Mouse (Mus musculus): ENCODE data around the gene Frat1. TPM values are rescaled to one million over a fixed set of nuclear protein-coding genes. Genes with fewer than 3 reads are reported as not detected.

Gene Frat1
- polyA plus RNA-seq, 1 experiment from 2014 or later: 27.3 TPM

DNA sequence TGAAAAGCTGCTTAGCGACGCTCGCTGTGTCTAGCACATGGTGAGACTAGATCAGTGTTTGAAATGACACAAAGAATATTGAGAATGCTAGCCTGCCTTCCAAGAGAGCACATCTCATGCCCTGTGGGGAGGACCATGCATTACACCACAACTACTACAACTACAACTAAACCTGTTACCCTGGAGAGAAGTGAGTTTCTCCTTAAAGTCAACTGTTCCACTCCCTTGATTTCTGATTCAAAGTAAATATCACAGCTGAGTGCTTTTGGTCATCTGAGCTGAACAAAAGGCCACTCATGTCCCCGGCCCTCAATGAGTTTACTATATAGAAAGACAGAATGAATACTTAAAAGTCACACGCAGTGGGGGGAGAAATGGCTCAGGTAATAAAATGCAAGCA is 19.7 kb upstream of the Frat1 start:
- Histone ChIP-seq H3K9ac (ENCODE audit: low read depth, low read length) (no peak overlapping the region), H3K4me1 (ENCODE audit: control insufficient read depth, insufficient read depth, low read length) (no peaks in the 10 kb centered on the region), H3K27ac (ENCODE audit: low read length) (no peak overlapping the region), H3K9me3 (replicated peaks; ENCODE audit: control insufficient read depth, low read length, poor library complexity, severe bottlenecking) (no peaks in the 10 kb centered on the region), H3K27me3 (ENCODE audit: control insufficient read depth, insufficient read depth, low read depth, low read length) (no peaks in the 10 kb centered on the region), H3K36me3 (ENCODE audit: control insufficient read depth, insufficient read depth, low read length) (no peaks in the 10 kb centered on the region), H3K4me3 (ENCODE audit: low read depth, low read length) (no peak overlapping the region), H3K4me2 (ENCODE audit: low read length) (no peak overlapping the region)
- 69% methylated on average over 5 of the region's 5 CpGs for WGBS
- no peak for ATAC-seq

DNA sequence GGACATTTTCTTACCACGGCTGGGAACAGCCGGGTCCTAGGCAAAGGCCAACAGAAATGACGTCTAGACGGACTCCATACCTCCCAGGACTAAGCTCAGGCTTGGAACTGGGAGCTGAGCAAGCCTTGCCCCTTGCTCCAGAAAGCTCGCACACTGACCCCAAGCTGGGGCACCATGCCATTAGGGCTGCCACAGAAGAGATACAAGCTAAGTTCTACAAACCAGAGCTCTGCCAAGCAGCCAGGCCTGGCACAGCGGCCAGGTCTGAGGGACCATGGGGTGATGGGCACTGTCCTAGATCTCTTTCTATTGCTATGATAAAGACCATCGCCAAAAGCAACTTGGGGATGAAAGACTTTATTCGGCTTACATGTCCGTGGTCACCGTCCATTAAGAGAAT is 17.2 kb upstream of the Frat1 start:
- Histone ChIP-seq H3K9me3 (replicated peaks; ENCODE audit: control insufficient read depth, low read length, poor library complexity, severe bottlenecking) (no peaks in the 10 kb centered on the region), H3K4me3 (ENCODE audit: low read depth, low read length) (no peak overlapping the region), H3K27me3 (ENCODE audit: control insufficient read depth, insufficient read depth, low read depth, low read length) (no peaks in the 10 kb centered on the region), H3K36me3 (ENCODE audit: control insufficient read depth, insufficient read depth, low read length) (no peaks in the 10 kb centered on the region), H3K4me1 (ENCODE audit: control insufficient read depth, insufficient read depth, low read length) (no peaks in the 10 kb centered on the region), H3K4me2 (ENCODE audit: low read length) (no peak overlapping the region), H3K9ac (ENCODE audit: low read depth, low read length) (no peak overlapping the region), H3K27ac (ENCODE audit: low read length) (no peak overlapping the region)
- no peak for ATAC-seq
- WGBS: 92% methylated on average over 10 of the region's 10 CpGs

DNA sequence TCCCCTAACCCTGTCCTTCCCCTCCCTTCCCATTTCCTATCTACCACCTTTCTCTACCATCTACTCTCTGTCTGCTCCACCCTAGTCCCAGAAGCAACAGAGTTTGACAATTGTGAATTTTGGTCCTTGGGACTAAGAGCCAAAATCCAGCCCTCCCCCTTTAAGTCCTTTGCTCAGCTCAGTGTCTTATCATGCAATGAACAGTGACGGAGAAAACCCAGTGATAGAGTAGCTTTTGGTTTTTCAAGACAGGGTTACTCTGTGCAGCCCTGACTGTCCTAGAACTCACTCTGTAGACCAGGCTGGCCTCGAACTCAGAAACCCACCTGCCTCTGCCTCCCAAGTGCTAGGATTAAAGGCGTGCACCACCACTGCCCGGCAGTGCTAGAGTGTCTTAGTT is 16.4 kb upstream of the Frat1 start:
- ATAC-seq: no peak
- H3K4me2 ChIP-seq (ENCODE audit: low read length): no peak overlapping the region
- no peak overlapping the region for H3K4me3 ChIP-seq (ENCODE audit: low read depth, low read length)
- H3K27me3 ChIP-seq (ENCODE audit: control insufficient read depth, insufficient read depth, low read depth, low read length): no peaks in the 10 kb centered on the region
- H3K9me3 ChIP-seq (replicated peaks; ENCODE audit: control insufficient read depth, low read length, poor library complexity, severe bottlenecking): no peaks in the 10 kb centered on the region
- WGBS: 93% methylated on average over 4 of the region's 4 CpGs
- H3K9ac ChIP-seq (ENCODE audit: low read depth, low read length): no peak overlapping the region
- H3K4me1 ChIP-seq (ENCODE audit: control insufficient read depth, insufficient read depth, low read length): no peaks in the 10 kb centered on the region
- no peak overlapping the region for H3K27ac ChIP-seq (ENCODE audit: low read length)
- no peaks in the 10 kb centered on the region for H3K36me3 ChIP-seq (ENCODE audit: control insufficient read depth, insufficient read depth, low read length)

DNA sequence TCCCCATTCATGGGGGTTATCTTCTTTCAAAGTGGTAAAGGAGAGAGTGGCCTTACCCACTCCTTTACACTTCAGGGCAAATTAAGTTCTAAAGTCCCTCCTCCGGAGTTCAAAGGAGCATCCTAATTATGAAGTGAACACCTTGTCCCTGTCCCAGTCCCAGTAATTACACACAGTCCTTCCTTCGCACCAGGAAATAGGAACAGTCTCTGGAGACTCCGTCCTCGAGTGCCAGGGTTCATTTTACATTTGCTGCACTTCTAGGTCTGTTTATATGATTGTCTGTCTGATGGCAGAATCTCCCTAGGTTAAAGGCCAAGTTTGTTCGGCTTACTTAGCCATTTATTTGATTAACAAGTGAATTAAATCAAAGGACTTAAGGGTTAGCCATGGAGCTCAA is 13.4 kb upstream of the Frat1 start:
- Histone ChIP-seq H3K27ac (ENCODE audit: low read length) (no peak overlapping the region), H3K9me3 (replicated peaks; ENCODE audit: control insufficient read depth, low read length, poor library complexity, severe bottlenecking) (no peaks in the 10 kb centered on the region), H3K9ac (ENCODE audit: low read depth, low read length) (no peak overlapping the region), H3K27me3 (ENCODE audit: control insufficient read depth, insufficient read depth, low read depth, low read length) (no peaks in the 10 kb centered on the region), H3K36me3 (ENCODE audit: control insufficient read depth, insufficient read depth, low read length) (no peaks in the 10 kb centered on the region), H3K4me1 (ENCODE audit: control insufficient read depth, insufficient read depth, low read length) (no peaks in the 10 kb centered on the region; the same call in 1 of the 2 replicates), H3K4me3 (ENCODE audit: low read depth, low read length) (no peak overlapping the region), H3K4me2 (ENCODE audit: low read length) (no peak overlapping the region)
- ATAC-seq: no peak
- WGBS: 78% methylated on average over 5 of the region's 5 CpGs

DNA sequence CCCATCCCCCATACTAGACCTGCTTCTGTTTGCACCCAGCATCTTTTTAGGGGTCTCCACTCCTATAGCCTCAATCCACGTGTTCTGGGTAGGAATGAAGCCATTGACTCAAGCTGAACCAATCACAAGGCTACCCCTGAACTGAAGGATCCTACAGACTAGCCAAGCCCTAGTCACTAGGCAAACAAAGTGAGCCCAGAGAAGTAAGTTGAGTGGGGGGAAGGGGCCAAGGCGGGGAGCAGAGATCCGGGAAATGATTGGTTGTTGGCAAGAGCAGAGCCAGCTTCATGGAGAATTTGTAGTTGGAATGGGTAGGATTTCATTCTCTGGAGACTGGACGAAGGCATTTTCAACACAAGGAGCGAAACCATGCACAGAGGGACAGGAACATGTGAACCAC is 12.9 kb upstream of the Frat1 start:
- ATAC-seq: no peak
- Histone ChIP-seq H3K9me3 (replicated peaks; ENCODE audit: control insufficient read depth, low read length, poor library complexity, severe bottlenecking) (no peaks in the 10 kb centered on the region), H3K36me3 (ENCODE audit: control insufficient read depth, insufficient read depth, low read length) (no peaks in the 10 kb centered on the region), H3K4me1 (ENCODE audit: control insufficient read depth, insufficient read depth, low read length) (no peaks in the 10 kb centered on the region; the same call in 1 of the 2 replicates), H3K9ac (ENCODE audit: low read depth, low read length) (no peak overlapping the region), H3K27ac (ENCODE audit: low read length) (no peak overlapping the region), H3K4me3 (ENCODE audit: low read depth, low read length) (no peak overlapping the region), H3K4me2 (ENCODE audit: low read length) (no peak overlapping the region), H3K27me3 (ENCODE audit: control insufficient read depth, insufficient read depth, low read depth, low read length) (no peaks in the 10 kb centered on the region)
- WGBS: 70% methylated on average over 5 of the region's 5 CpGs

DNA sequence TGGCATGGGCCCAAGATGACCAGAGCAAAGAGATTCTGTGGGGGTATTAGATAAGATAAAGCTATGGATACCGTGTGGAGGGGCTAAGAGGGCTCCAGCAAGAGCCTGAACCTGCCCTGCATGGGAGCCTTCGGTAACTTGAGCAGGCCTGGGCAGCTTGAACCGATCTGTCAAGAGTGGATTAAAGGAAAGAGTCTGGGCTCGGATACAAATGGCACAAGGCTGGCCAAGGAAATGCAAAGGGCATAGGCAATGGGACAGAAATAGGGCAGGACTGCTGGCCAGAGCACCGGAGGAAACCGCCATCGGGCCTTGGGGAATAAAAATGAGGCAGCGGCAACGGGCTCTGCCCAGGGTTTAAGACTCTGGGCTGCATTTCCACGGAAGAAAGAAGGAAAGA is 12.4 kb upstream of the Frat1 start:
- Histone ChIP-seq H3K27me3 (ENCODE audit: control insufficient read depth, insufficient read depth, low read depth, low read length) (no peaks in the 10 kb centered on the region), H3K4me1 (ENCODE audit: control insufficient read depth, insufficient read depth, low read length) (no peaks in the 10 kb centered on the region; the same call in 1 of the 2 replicates), H3K9ac (ENCODE audit: low read depth, low read length) (no peak overlapping the region), H3K4me3 (ENCODE audit: low read depth, low read length) (no peak overlapping the region), H3K36me3 (ENCODE audit: control insufficient read depth, insufficient read depth, low read length) (no peaks in the 10 kb centered on the region), H3K9me3 (replicated peaks; ENCODE audit: control insufficient read depth, low read length, poor library complexity, severe bottlenecking) (no peaks in the 10 kb centered on the region), H3K4me2 (ENCODE audit: low read length) (no peak overlapping the region), H3K27ac (ENCODE audit: low read length) (no peak overlapping the region)
- 62% methylated on average over 10 of the region's 10 CpGs for WGBS
- no peak for ATAC-seq

DNA sequence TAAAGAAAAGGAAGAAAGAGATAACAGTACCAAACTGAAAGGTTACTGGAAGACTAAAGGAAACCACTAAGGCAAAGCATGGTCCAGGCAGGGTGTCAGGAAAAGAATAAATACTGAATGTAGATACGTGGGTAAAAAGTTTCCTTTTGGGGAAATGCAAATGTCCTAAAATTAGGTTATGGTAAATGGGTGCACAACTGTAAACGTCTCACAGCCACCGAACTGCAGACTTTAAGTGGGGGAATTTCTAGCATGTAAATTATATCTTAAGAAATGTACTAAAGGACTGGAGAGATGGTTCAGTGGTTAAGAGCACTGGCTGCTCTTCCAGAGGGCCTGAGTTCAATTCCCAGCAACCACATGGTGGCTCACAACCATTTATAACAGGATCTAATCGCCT is 11.0 kb upstream of the Frat1 start:
- no peaks in the 10 kb centered on the region for H3K27me3 ChIP-seq (ENCODE audit: control insufficient read depth, insufficient read depth, low read depth, low read length)
- H3K4me1 ChIP-seq (ENCODE audit: control insufficient read depth, insufficient read depth, low read length): no peaks in the 10 kb centered on the region; the same call in 1 of the 2 replicates
- no peak overlapping the region for H3K4me2 ChIP-seq (ENCODE audit: low read length)
- H3K27ac ChIP-seq (ENCODE audit: low read length): no peak overlapping the region
- no peak overlapping the region for H3K9ac ChIP-seq (ENCODE audit: low read depth, low read length)
- no peak overlapping the region for H3K4me3 ChIP-seq (ENCODE audit: low read depth, low read length)
- WGBS: 92% methylated on average over 4 of the region's 4 CpGs
- ATAC-seq: no peak
- H3K36me3 ChIP-seq (ENCODE audit: control insufficient read depth, insufficient read depth, low read length): no peaks in the 10 kb centered on the region
- no peaks in the 10 kb centered on the region for H3K9me3 ChIP-seq (replicated peaks; ENCODE audit: control insufficient read depth, low read length, poor library complexity, severe bottlenecking)

DNA sequence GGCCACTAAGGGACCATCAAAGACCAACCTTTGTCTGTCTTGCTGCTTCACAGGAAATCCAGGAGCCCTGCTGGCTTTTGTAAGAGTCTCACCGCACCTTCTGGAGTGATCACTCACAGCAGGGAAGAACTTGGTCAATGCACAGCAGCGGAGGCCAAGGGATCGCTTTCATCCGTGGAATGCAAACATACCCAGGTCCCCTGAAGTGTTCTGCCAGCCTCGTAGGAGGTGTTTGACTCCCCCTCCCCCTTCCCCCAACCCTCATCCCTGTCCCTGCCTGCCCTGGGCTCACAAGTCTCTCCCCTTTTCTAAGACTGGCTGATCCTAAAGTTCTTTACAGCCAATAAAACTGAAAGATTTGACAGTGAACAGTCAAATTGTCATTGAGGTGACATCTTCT is 8.3 kb upstream of the Frat1 start:
- ATAC-seq: no peak
- WGBS: 15% methylated on average over 5 of the region's 5 CpGs
- H3K4me1 ChIP-seq (ENCODE audit: control insufficient read depth, insufficient read depth, low read length): no peaks in the 10 kb centered on the region; the same call in 1 of the 2 replicates
- no peak overlapping the region for H3K27ac ChIP-seq (ENCODE audit: low read length)
- no peaks in the 10 kb centered on the region for H3K36me3 ChIP-seq (ENCODE audit: control insufficient read depth, insufficient read depth, low read length)
- H3K4me2 ChIP-seq (ENCODE audit: low read length): no peak overlapping the region
- no peak overlapping the region for H3K4me3 ChIP-seq (ENCODE audit: low read depth, low read length)
- no peaks in the 10 kb centered on the region for H3K9me3 ChIP-seq (replicated peaks; ENCODE audit: control insufficient read depth, low read length, poor library complexity, severe bottlenecking)
- no peaks in the 10 kb centered on the region for H3K27me3 ChIP-seq (ENCODE audit: control insufficient read depth, insufficient read depth, low read depth, low read length)
- H3K9ac ChIP-seq (ENCODE audit: low read depth, low read length): no peak overlapping the region

DNA sequence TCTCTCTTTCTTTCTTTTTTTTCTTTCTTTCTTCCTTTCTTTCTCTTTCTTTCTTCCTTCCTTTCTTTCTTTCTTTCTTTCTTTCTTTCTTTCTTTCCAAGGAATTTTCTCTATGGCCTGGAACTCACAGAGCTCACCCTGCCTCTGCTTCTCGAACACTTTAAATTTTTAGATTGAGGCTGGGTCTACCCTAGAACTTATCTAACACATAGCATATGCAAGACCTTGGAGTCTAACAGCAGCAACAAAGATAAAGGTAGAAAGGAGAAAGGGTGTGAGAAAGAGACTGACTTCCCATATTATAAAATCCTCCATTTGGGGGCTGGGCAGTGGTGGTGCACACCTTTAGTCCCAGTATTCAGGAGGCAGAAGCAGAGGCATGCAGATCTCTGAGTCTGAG is 7.2 kb upstream of the Frat1 start:
- Histone ChIP-seq H3K27me3 (ENCODE audit: control insufficient read depth, insufficient read depth, low read depth, low read length) (no peaks in the 10 kb centered on the region), H3K9me3 (replicated peaks; ENCODE audit: control insufficient read depth, low read length, poor library complexity, severe bottlenecking) (no peaks in the 10 kb centered on the region), H3K4me2 (ENCODE audit: low read length) (no peak overlapping the region), H3K27ac (ENCODE audit: low read length) (no peak overlapping the region), H3K4me1 (ENCODE audit: control insufficient read depth, insufficient read depth, low read length) (no peaks in the 10 kb centered on the region; the same call in 1 of the 2 replicates), H3K36me3 (ENCODE audit: control insufficient read depth, insufficient read depth, low read length) (no peaks in the 10 kb centered on the region), H3K9ac (ENCODE audit: low read depth, low read length) (no peak overlapping the region), H3K4me3 (ENCODE audit: low read depth, low read length) (no peak overlapping the region)
- 86% methylated on average over 1 of the region's 1 CpGs for WGBS
- ATAC-seq: no peak

DNA sequence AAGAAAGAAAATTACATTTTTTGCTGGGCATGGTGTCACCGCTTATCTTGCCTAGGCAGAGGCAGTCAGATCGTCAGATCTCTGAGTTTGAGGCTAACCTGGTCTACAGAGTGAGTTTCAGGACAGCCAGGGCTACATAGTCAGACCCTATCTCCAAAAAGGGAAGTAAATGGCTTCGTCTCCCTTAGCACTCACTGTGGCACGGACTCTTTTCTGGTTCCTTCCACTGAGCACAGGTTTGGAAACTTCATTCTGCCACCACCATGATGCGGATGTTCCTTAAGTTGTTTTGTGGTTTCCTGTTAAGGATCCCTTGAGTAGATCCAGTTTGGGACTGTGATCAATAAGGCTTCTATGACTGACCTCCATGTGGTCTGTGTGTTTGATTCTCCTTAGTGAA is 4.8 kb upstream of the Frat1 start:
- Histone ChIP-seq H3K4me2 (ENCODE audit: low read length) (no peak overlapping the region), H3K36me3 (ENCODE audit: control insufficient read depth, insufficient read depth, low read length) (no peaks in the 10 kb centered on the region), H3K27ac (ENCODE audit: low read length) (no peak overlapping the region), H3K9me3 (replicated peaks; ENCODE audit: control insufficient read depth, low read length, poor library complexity, severe bottlenecking) (no peaks in the 10 kb centered on the region), H3K9ac (ENCODE audit: low read depth, low read length) (no peak overlapping the region), H3K4me1 (ENCODE audit: control insufficient read depth, insufficient read depth, low read length) (peaks cover 3% of the 10 kb centered on the region; the same call in 1 of the 2 replicates), H3K27me3 (ENCODE audit: control insufficient read depth, insufficient read depth, low read depth, low read length) (no peaks in the 10 kb centered on the region), H3K4me3 (ENCODE audit: low read depth, low read length) (no peak overlapping the region)
- no peak for ATAC-seq
- WGBS: 92% methylated on average over 5 of the region's 5 CpGs
